Mouse (Mus musculus) kidney, postnatal 25 days (tissue): ENCODE results near the gene Pitpnb.

Source experiments
- DNase-seq, 2 experiments: peaks; one replicate each; pipeline ENCODE4 v3.0.0; 2021; ENCODE audit warnings: mixed read lengths in 2 of 2

Gene Pitpnb

DNA sequence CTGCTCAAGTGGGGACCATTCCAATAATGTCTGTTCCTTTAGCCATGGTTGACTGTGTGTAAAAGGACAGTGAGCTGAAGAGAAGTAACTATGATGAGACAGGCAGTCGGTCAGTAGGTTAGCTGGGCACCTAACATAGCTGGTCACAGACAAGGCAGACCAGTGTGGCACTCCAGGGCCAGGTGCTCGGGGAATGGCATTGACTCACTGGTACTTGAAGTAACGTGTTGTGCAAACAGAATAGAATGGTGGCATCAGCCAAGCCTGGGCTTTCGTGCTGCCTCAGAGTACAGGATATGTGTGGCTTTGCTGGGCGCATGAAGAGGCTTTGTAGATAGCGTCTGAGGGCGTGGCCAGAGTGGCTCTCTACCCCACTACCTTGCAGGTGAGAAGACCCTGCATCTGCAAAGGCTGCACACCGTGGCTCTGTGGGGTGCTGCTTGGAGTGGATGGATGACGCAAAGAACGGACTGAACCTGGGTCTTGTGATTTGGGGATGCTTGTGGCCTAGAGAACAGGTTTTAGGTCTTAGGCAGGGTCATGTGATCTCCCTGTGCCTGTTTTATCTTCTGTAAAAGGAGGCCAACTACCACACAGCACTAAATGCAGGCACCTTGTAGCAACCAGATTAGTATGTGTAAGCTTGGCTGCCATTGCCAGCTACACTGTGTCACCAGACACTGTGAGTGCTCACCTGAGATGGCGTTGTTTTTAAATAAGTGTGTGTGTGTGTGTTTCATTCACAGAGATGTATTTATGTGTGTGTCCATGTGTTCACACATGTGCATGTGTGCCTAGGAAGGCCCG is 26.5 kb downstream of the Pitpnb start:
- DNase-seq = no peak

DNA sequence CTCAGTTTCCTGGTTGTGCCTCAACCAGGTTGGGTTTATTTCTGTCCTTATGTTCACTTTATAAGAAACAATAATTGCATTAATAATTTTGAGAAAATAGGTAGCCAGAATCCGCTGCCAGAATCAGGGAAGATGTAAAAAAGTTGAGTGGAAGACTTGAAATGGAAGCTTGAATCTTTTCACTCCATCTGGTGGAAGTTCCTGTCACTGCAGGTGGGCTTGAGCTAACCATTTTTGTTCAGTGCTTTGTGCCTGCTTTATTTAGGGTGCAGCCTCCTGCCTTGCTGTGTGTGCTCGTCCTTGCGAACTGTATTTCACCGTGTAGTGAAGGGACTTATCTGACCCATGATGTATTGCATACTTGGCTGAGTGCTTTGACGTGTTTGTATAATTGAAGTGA is 30.0 kb downstream of the Pitpnb start:
- no peak for DNase-seq

DNA sequence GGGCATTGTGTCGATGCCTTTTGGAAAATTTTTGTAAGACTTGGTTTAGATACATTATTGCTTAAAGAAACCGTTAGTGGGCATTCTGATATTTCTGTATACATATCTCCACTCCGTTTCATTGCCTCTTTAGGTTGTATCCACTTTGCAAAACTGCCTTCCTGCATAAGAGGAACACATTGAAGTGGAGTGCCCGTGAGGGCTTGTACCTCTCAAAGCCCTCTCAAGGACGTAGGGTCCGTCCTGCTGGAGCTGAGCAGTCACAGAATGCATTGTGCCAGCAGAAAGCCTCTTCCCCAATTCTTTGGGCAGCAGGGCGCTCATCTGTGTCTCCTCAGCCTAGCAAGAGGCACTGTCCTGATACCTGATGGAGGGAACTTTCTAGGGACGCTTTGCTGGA is 30.5 kb downstream of the Pitpnb start:
- DNase-seq = no peak

DNA sequence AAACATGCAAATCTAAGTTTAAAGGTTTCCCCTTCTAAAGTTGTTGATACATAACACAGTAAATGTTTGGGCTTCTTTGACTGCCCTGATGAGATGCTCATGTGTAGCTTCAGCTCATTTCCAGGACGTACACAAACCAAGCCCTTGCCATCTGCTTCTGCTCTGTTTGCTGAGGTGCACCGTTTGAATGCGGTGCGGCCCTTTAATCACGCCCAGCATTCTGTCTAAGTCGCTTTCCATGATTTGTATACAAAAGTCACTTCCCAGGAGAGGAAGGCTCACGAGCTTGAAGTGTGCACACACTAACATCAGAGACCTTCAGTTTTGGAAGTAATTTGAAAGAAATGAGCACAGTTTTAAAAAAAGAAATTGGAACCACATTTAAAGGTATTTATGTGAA is 31.3 kb downstream of the Pitpnb start:
- DNase-seq = no peak

DNA sequence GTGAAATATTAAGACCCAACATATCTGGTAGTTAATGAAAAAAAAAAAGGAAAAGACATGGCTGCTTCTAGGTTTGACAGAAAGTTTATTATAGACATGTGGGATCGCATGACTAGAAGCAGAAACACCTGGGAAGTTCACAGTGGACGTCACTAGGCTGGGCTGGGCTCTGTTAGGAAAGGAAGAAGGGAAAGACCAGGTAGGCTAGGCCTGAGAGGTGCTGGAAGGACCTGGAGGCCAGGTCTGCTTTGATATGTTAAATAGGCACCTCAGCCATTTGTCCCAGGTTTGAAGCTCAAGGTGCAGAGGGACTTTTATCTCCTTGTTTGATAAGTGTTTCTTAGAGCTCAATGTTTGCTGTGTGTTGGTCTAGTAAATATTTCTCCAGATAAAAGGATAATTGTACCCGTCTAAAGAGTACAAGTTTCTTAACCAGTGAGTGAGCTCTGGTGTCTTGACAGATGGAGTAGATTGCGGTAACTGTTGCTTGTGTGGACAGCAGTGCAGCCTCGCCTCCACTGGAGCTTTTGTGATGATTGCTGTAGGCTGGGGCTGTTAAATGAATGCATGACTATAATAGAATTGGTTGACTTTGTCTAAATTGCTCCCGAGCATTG is 33.0 kb downstream of the Pitpnb start:
- no peak for DNase-seq

DNA sequence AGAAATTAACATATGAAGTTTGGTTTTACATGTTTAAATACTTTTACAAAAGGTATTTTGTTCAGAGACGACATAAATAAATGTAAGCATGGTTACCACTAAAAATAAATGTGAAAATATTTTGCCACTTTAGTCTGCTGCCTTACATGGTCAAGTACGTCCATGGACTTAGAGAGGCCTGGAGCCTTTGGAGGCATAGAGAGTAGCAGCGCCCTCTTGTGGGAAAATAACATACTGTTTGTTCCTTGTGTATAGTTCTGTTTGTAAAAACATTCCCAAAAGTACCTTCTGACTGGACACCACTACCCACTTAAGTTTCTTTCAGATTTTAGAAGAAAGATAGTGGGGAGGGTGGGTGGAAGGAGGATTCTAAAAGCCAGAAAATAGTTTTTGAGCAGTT is 34.0 kb downstream of the Pitpnb start:
- DNase-seq = peak in 1 of 2 experiments; percentile 79

DNA sequence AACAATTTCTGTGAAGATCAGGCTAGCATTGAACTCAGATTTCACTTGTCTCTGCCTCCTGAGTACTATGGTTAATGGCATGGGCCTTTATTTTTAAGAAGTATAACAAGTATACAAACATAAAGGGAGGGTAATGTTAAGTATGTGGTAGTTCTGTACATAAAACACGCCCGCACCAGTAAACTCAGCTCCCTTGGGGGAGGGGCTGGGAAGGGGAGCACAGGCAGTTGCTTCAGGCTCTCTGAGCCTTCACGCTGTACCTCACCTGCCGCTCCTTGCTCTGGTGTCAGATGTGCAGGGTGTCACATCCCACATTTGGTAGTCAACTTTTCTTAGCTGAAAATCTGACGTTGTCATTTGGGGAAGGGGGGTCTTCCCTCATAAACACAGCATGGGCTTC is 35.6 kb downstream of the Pitpnb start:
- DNase-seq = no peak

DNA sequence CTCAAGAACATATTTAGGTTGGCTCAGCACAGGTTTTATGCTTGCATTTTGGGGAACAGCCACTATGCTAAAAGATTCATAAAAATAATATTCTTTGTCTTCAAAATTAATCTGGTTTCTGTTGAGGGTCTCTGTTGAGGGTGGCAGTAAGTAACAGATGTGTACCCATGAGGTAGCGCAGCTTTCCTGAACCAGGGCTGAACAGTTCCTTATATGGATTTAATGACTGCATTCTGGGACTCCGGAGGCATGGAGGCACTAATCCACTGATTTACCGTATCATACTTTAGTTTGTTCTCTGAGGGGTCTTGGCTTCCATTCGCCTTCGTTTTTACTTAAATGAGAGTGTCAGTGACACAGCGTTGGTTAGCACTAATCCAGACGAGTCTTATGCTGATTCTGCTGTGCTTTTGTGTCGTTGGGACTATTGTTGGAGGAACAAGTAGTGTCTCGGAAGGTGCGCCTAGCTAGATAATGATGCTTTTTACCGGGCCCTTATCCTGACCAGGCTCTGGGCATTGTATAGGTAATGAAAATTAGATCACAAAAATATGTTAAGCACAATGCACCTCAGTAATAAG is 37.5 kb downstream of the Pitpnb start:
- DNase-seq = no peak

DNA sequence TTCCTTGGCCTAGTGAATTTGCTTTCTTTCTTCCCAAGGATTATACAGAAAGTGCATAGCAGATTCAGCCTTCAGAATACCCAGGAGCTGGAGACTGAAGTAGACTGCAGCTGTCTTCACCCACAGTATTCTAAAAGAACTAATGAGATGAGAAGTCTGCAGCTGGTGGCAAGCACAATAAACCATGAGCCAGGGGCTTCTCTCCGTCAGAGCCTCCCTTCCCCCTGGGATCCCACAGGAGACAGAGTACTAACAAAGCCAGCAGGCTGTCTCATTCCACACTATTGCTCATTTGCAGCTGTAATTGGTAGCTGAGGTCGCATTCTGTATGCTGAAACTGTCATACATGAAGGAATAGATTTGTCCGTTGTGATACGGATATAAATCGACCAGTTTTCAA is 38.0 kb downstream of the Pitpnb start:
- no peak for DNase-seq

DNA sequence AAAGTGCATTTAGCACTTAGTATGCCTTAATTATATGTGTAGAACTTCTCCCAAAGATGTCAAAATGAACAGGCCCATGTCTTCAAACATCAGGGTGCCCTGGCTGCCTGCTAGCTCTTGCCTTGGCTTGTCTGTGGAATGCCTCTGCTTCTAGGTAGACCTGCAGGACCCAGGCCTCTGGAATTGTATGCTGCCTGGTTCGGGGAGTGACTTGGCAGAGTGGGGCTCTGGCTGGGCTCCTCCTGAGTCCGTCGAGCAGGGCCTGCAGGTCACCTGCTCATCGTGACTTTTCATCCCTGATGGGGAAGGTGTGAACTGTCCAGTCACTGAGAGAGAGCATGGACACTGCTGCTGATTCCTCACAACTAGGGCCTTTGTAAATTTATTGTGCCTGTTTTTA is 45.1 kb downstream of the Pitpnb start:
- DNase-seq = peak; percentile 48 to 79

DNA sequence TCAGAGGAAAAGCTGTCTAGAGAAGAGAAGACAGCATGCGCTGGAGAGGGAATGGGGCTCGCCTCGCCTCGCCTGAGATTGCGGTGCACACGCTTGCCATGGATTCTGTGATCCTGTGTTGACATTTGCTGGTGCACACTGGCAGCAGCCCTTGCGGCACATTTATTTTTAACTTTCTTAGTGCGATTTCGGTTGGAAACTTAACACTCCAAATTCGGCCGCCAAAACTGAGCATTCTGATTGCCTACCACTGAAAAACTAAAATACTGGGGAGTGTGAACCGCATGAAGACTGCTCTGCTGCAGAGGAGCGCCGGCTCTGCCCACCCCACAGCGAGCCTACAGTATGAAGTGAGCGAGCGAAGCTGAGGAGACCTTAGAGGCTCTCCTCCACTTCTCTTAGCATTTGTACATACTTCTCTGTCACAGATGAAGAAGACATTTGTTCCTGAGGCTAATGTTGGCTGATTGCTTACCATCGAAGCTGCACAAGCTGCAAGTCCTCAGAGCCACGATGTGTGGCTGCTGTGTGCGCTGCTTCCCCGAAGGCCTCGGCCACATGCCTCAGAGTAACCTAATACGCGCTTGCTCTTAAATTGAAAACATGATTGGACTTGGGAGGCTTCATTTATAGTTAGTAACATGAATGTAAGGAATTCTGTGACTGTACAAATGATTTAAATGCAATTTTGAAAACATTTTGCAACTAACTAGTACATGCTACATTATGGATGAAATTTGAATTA is 45.9 kb downstream of the Pitpnb start:
- DNase-seq = no peak

DNA sequence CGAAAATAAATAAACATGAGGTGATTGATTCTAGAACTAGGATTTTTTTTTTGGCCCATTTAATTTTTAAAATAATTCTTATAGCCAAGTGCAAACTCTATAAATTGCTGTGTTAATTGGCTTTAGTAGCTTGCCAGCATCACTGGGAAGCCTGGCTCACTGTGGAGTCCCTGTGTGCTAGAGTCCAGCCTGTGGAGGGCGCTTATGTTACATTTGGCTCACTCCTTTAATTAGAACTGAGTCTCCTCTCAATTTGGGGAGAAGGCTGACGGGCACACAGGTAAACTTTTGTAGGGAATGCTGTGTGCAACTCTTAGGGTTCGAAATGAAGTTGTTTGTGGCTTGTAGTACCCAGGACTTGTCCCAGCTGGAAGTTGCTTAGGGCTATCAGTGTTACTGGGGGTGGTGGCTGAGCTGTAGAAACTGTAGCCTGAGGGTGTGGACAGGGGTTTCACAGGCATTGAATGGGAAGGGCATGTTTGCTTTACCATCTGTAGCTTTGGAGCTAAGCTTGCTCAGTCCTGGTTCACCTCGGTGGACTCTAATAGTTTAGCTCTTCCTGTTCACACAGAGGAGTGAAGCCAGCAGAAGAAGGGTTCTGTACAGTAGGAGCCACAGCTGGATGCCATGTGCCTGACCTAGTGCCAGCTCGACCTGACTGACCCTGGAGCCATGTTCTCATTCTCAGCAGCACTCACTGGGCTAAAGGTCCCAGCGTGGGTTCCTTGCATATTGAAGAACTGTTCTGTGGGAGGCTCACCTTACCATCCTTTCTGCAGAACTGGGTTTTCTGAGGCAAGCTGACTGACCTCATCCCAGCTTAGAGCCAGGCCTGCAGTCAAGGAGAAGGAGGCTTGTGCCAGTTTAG is 47.8 kb downstream of the Pitpnb start:
- peak; percentile 34 to 71 for DNase-seq

DNA sequence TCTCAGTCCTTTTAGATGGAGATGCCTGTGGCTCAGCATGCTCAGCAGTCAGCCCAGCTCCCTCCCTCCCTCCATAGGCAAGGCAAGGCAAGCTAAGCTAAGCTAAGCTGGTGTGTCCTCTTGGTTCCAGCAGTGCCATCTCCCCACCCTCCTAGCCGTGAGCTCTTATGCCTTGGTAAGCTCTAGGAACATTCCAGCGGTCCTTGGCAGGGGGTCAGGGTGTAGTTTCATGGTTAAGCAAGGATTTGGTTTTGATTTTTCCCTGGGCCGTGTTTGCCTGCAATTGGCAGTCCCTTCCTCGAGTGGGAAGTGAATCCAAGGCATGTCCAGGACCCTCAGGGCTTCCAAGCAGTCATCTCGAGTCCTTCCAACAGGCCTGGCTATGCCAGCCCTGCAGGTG is 52.8 kb downstream of the Pitpnb start:
- DNase-seq = no peak

DNA sequence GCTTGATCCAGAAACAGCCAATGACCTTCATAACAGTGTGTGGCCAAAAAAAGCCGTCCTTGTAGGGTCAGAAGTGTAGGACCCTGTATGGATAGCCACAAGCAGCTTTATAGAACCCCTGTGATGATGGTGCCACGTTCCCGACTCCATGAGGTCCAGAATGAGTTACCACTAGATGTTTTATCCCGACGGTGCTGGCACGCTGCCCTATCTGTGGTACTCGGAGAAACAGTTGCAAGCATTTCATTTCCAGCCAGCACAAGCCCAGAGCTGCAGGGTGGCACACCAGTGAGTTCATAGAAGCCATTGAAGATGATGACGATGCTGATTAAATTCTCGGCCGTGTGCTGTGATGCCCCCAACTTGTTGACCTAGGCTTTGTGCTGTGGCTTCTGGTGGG is 60.3 kb downstream of the Pitpnb start:
- no peak for DNase-seq

DNA sequence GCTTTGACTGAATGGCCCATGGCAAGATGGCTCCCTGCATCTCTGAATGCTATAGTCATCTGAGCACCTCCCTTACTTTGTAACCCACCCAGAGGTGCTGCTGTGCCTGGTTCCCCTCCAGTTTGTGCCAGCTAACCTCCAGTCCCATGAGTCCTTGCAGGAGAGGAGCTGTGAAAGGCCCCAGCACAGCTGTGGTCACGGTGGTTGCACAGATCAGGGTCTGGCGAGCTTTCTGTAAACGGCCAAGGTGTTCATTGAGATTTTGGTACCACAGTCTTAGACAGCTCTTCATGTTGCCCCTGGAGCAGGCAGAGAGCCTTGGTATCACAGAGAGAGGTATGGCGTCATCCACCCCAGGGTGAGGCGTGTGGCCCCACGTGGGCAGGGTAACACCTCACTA is 60.9 kb downstream of the Pitpnb start:
- no peak for DNase-seq

DNA sequence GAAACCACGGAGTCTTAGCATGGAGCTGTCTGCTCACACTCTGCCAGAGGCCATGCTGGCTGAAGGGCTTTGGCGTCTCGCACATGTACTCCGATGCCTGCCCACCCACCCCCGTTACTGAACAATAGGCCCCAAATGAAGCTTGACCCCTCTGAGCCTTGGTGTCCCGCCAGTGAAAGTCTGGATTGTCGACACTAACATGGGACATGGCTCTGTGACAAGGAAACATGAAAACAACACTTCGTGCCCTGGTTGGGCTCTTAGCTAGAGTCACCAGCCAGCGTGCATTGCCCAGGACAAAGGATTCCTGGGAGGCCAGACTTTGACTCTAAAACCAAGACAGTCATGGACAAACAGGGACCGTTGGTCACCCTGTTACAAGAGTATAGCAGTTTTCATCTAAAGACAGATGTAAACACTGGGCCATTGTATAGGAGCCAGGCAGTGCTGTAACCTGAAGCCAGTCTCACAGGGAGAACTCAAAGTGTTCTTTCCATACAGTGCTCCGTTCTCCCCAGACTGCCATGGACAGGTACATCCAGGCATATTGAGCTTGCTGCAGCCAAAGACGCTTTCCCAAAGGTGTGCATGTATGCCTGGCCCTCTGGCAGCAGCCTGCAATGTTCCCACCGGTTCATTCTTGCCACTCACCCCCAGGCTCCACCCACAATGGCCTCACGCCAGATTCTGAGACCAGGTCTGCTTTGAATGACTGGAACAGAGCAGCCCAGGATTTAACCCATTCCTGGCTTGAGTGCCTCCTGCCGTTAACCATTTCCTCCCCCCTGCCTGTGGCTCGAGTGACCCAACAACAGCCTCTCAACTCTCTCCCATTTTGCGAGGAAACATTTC is 63.0 kb downstream of the Pitpnb start:
- DNase-seq = peak; percentile 81 to 86

DNA sequence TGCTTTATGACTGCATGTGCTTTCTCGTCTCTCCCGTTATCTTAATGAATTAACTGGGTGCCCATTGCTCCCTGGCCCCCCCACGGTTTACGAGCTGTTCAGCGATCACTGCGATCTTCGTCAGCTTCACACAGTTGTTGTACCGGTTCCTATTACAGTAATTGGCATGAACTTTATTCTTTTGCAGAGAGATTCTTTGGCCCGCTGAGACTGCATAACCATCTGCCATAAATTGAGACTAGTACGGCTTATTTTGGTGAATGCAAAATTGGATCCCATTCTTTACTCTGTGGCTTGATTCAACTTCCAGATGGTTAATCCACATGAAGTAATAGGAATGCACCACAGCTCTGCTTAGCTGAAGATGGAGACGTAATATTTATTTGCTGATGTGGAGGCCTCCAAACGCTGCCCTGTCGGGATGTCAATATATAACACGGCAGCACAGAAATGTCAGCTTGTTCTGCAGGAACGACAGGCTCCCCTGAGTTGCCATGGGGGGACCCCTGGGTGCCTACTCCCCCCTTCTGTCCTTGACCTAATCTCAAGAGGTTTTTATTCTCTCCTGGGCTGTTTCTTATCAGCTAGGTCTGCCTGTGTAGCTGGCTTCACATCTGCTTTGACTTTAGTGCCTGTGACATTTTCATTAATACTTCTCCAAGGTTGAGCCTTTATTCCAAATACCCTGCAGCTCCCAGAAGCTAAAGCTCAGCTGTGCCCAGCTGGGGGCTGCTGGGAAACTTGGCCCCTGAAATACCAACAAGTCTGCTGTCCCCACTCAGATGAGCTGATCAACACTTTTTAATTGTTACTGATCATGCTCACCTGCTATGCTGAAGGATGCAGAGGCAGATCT is 63.9 kb downstream of the Pitpnb start:
- DNase-seq = no peak

DNA sequence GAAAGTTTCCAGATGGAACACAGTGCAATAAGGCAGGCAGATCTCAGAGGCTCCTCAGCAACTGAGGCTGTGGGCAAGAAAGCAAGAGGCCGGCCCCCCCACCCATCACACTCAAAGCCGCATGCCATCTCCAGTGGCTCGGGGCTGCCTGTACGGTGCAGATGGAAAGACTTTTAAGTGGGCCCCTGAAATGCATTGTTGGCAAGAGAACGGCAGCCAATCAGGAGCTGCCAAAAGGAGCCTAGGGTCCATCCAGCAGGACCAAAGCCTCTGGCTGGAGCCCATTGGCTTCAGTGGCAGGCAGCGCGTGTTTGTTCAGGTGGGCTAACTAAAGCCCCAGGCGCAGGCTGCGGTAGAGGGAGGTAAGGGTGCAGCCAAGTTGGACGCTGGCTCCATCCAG is 65.2 kb downstream of the Pitpnb start:
- DNase-seq = no peak

DNA sequence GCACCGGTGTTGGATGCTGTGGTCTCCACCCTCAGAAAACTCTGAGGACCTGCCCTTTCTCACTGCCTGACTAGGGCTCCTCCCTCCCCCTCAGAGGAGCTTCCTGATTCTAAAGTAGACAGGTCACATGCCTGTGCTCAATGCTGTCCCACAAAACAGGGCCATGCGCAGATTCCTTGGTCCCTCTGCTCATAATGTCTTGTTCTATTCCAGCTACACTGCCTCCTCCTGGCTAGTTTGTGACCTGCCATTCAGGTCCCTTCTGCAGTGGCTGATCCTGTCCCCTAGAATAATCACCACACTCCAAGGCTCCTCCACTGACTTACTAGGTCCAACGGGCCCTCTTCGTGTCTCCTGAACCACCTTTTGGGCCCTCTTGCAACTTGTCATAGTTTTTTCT is 65.6 kb downstream of the Pitpnb start:
- DNase-seq = no peak

DNA sequence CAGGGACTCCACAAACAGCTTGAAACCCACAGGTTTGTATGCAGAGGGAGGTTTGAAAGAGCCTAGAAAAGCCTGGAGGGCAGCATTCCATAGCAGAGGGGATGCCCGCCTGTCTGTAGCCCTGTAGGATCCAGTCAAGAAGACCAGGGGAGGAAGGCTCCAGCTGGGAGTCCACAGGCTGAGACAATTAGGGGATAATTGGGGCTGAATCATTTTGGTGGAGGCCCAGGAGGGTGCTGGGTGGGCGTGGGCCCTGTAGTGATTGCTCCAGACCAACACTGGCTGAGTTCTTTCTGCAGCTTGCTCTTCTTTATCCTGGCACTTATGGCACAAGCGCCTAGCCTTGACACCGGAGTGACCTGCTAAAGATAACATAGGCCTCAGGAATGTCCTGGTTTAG is 67.9 kb downstream of the Pitpnb start:
- no peak for DNase-seq

DNA sequence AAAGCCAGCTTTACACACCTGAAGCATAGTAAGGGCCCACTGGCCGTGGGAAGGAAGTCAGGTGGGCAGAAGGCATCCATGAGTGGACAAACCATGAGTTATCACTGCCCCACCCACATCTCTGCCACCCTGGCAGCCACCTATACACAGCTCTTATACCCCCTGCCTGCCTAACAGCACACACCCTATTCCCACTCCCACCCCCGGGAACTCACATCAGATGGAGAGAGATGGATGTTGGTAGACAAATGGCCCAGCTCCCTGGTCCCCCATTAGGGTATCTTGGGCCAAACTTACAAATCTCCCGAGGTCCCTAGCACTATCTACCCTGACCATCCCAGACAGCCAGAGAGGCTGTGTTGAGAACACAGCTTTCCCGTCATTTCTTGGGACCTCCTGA is 68.7 kb downstream of the Pitpnb start:
- no peak for DNase-seq
